Mouse (Mus musculus) E14TG2a.4 (cell line): ENCODE results near the gene Kirrel3.

ENCODE experiments used
- CTCF ChIP-seq: conservative IDR thresholded peaks from 2 replicates; pipeline ENCODE4 v1.5.1; 2014; ENCODE audit warnings: low read length
- POU5F1 ChIP-seq: IDR thresholded peaks from 2 replicates; pipeline ENCODE4 v1.6.1; 2014; ENCODE audit warnings: low read length, borderline replicate concordance

- no peak for TF ChIP-seq CTCF
- TF ChIP-seq POU5F1: no peak
These were observed 345.0 kb downstream of the Kirrel3 start for GRCm38 (mm10) chr9:34830696-34831095.
